Mouse (Mus musculus): ENCODE data around the gene Gata3. TPM values are rescaled to one million over a fixed set of nuclear protein-coding genes. Genes with fewer than 3 reads are reported as not detected.

The Gata3 gene
- 1.4 and 2.2 TPM in 2 replicates for polyA plus RNA-seq (2014; fragmentation: Nextera tagmentation; extraction: Ambion mirVana)

GRCm38 (mm10) chr2:9889651-9890183 is at the start of gene Gata3:
Gata3 (minus strand) TSS chr2:9890034.
- H3K9ac ChIP-seq (ENCODE audit: low read length), result no peak within 1 kb of the TSS
- WGBS, result under 1% methylated on average over 23 of the region's 23 CpGs

GRCm38 (mm10) chr2:9939250-9939649 is 49.4 kb upstream of the Gata3 start:
- Histone ChIP-seq H3K36me3 (ENCODE audit: control insufficient read depth, insufficient read depth, low read length) (0 out of 2 replicates have a peak, but pooled peaks cover 4% of the 10 kb centered on the region), H3K9me3 (replicated peaks; ENCODE audit: control insufficient read depth, low read length) (no peaks in the 10 kb centered on the region), H3K4me2 (ENCODE audit: low read length) (no peak overlapping the region), H3K4me1 (ENCODE audit: control insufficient read depth, insufficient read depth, low read length) (no peaks in the 10 kb centered on the region), H3K27me3 (replicated peaks; ENCODE audit: control insufficient read depth, insufficient read depth, low read length) (no peaks in the 10 kb centered on the region), H3K9ac (ENCODE audit: low read length) (no peak overlapping the region), H3K27ac (ENCODE audit: low read depth, low read length) (no peak overlapping the region), H3K4me3 (ENCODE audit: low read depth, low read length) (no peak overlapping the region)
- ATAC-seq (no peak), DNase-seq (ENCODE audit: low spot score) (no peak)
- WGBS, result 91% methylated on average over 4 of the region's 4 CpGs

More at GRCm38 (mm10) chr2:9889651-9890183, at the start of gene Gata3:
- no peak for ATAC-seq
- Histone ChIP-seq H3K4me1 (ENCODE audit: control insufficient read depth, insufficient read depth, low read length) (no peaks in the 10 kb centered on the region), H3K4me3 (ENCODE audit: low read depth, low read length) (0 out of 2 replicates have a peak within 1 kb of the TSS, but pooled peaks have one; percentile 4), H3K36me3 (ENCODE audit: control insufficient read depth, insufficient read depth, low read length) (no peaks in the 10 kb centered on the region), H3K4me2 (ENCODE audit: low read length) (no peak within 1 kb of the TSS), H3K27me3 (replicated peaks; ENCODE audit: control insufficient read depth, insufficient read depth, low read length) (peaks cover 87% of the 10 kb centered on the region), H3K9me3 (replicated peaks; ENCODE audit: control insufficient read depth, low read length) (no peaks in the 10 kb centered on the region), H3K27ac (ENCODE audit: low read depth, low read length) (no peak within 1 kb of the TSS)
- no peak for DNase-seq (ENCODE audit: low spot score)

- Histone ChIP-seq H3K4me1 (ENCODE audit: control insufficient read depth, insufficient read depth, low read length) (no peaks in the 10 kb centered on the region), H3K27me3 (replicated peaks; ENCODE audit: control insufficient read depth, insufficient read depth, low read length) (no peaks in the 10 kb centered on the region), H3K4me2 (ENCODE audit: low read length) (no peak overlapping the region), H3K9me3 (replicated peaks; ENCODE audit: control insufficient read depth, low read length) (no peaks in the 10 kb centered on the region), H3K4me3 (ENCODE audit: low read depth, low read length) (no peak overlapping the region), H3K27ac (ENCODE audit: low read depth, low read length) (no peak overlapping the region), H3K36me3 (ENCODE audit: control insufficient read depth, insufficient read depth, low read length) (0 out of 2 replicates have a peak, but pooled peaks cover 4% of the 10 kb centered on the region), H3K9ac (ENCODE audit: low read length) (no peak overlapping the region)
- no peak for ATAC-seq
- WGBS, result 20% methylated on average over 1 of the region's 1 CpGs
- DNase-seq (ENCODE audit: low spot score), result no peak
Observed at GRCm38 (mm10) chr2:9935965-9936364, 46.1 kb upstream of the Gata3 start.

GRCm38 (mm10) chr2:9926905-9927283 is 37.1 kb upstream of the Gata3 start:
- H3K27me3 ChIP-seq (replicated peaks; ENCODE audit: control insufficient read depth, insufficient read depth, low read length), result no peaks in the 10 kb centered on the region
- no peaks in the 10 kb centered on the region for H3K9me3 ChIP-seq (replicated peaks; ENCODE audit: control insufficient read depth, low read length)
- no peak overlapping the region for H3K9ac ChIP-seq (ENCODE audit: low read length)
- H3K4me3 ChIP-seq (ENCODE audit: low read depth, low read length), result no peak overlapping the region
- no peak overlapping the region for H3K4me2 ChIP-seq (ENCODE audit: low read length)
- ATAC-seq (no peak), DNase-seq (ENCODE audit: low spot score) (no peak)
- no peak overlapping the region; the same call in 1 of the 2 replicates for H3K27ac ChIP-seq (ENCODE audit: low read depth, low read length)
- peaks cover 11% of the 10 kb centered on the region for H3K4me1 ChIP-seq (ENCODE audit: control insufficient read depth, insufficient read depth, low read length)
- H3K36me3 ChIP-seq (ENCODE audit: control insufficient read depth, insufficient read depth, low read length), result no peaks in the 10 kb centered on the region
- 60% methylated on average over 4 of the region's 4 CpGs for WGBS

GRCm38 (mm10) chr2:9926194-9926904 is 36.5 kb upstream of the Gata3 start:
- Histone ChIP-seq H3K27me3 (replicated peaks; ENCODE audit: control insufficient read depth, insufficient read depth, low read length) (no peaks in the 10 kb centered on the region), H3K4me1 (ENCODE audit: control insufficient read depth, insufficient read depth, low read length) (peaks cover 11% of the 10 kb centered on the region), H3K9me3 (replicated peaks; ENCODE audit: control insufficient read depth, low read length) (no peaks in the 10 kb centered on the region), H3K27ac (ENCODE audit: low read depth, low read length) (no peak overlapping the region), H3K4me2 (ENCODE audit: low read length) (no peak overlapping the region), H3K36me3 (ENCODE audit: control insufficient read depth, insufficient read depth, low read length) (no peaks in the 10 kb centered on the region), H3K9ac (ENCODE audit: low read length) (no peak overlapping the region), H3K4me3 (ENCODE audit: low read depth, low read length) (no peak overlapping the region)
- DNase-seq (ENCODE audit: low spot score) (peak; percentile 43), ATAC-seq (peak; percentile 62)
- 18% methylated on average over 7 of the region's 7 CpGs for WGBS

GRCm38 (mm10) chr2:9918691-9919471 is 29.0 kb upstream of the Gata3 start:
- H3K4me1 ChIP-seq (ENCODE audit: control insufficient read depth, insufficient read depth, low read length), result no peaks in the 10 kb centered on the region
- 94% methylated on average over 17 of the region's 17 CpGs for WGBS
- H3K9me3 ChIP-seq (replicated peaks; ENCODE audit: control insufficient read depth, low read length), result no peaks in the 10 kb centered on the region
- DNase-seq (ENCODE audit: low spot score), result no peak
- H3K4me3 ChIP-seq (ENCODE audit: low read depth, low read length), result no peak overlapping the region
- no peaks in the 10 kb centered on the region for H3K27me3 ChIP-seq (replicated peaks; ENCODE audit: control insufficient read depth, insufficient read depth, low read length)
- ATAC-seq, result no peak
- no peak overlapping the region for H3K27ac ChIP-seq (ENCODE audit: low read depth, low read length)
- no peak overlapping the region for H3K9ac ChIP-seq (ENCODE audit: low read length)
- H3K4me2 ChIP-seq (ENCODE audit: low read length), result no peak overlapping the region
- H3K36me3 ChIP-seq (ENCODE audit: control insufficient read depth, insufficient read depth, low read length), result peaks cover 16% of the 10 kb centered on the region

- H3K4me2 ChIP-seq (ENCODE audit: low read length), result no peak overlapping the region
- H3K4me1 ChIP-seq (ENCODE audit: control insufficient read depth, insufficient read depth, low read length), result no peaks in the 10 kb centered on the region
- DNase-seq (ENCODE audit: low spot score) (no peak), ATAC-seq (no peak)
- H3K27me3 ChIP-seq (replicated peaks; ENCODE audit: control insufficient read depth, insufficient read depth, low read length), result no peaks in the 10 kb centered on the region
- H3K4me3 ChIP-seq (ENCODE audit: low read depth, low read length), result no peak overlapping the region
- H3K9me3 ChIP-seq (replicated peaks; ENCODE audit: control insufficient read depth, low read length), result no peaks in the 10 kb centered on the region
- H3K36me3 ChIP-seq (ENCODE audit: control insufficient read depth, insufficient read depth, low read length), result peaks cover 16% of the 10 kb centered on the region
- H3K9ac ChIP-seq (ENCODE audit: low read length), result no peak overlapping the region
- no peak overlapping the region for H3K27ac ChIP-seq (ENCODE audit: low read depth, low read length)
- 96% methylated on average over 9 of the region's 9 CpGs for WGBS
Observed at GRCm38 (mm10) chr2:9917602-9918001, 27.8 kb upstream of the Gata3 start.

- ATAC-seq (no peak), DNase-seq (ENCODE audit: low spot score) (no peak)
- no peak overlapping the region for H3K4me2 ChIP-seq (ENCODE audit: low read length)
- H3K4me1 ChIP-seq (ENCODE audit: control insufficient read depth, insufficient read depth, low read length), result no peaks in the 10 kb centered on the region
- no peak overlapping the region for H3K27ac ChIP-seq (ENCODE audit: low read depth, low read length)
- no peaks in the 10 kb centered on the region; the same call in 1 of the 2 replicates for H3K27me3 ChIP-seq (replicated peaks; ENCODE audit: control insufficient read depth, insufficient read depth, low read length)
- no peaks in the 10 kb centered on the region for H3K9me3 ChIP-seq (replicated peaks; ENCODE audit: control insufficient read depth, low read length)
- no peak overlapping the region for H3K4me3 ChIP-seq (ENCODE audit: low read depth, low read length)
- H3K9ac ChIP-seq (ENCODE audit: low read length), result no peak overlapping the region
- H3K36me3 ChIP-seq (ENCODE audit: control insufficient read depth, insufficient read depth, low read length), result no peaks in the 10 kb centered on the region
- 12% methylated on average over 11 of the region's 11 CpGs for WGBS
Observed at GRCm38 (mm10) chr2:9905995-9906394, 16.2 kb upstream of the Gata3 start.
